Mouse (Mus musculus): Measurements from ENCODE around the gene Tmem63c. TPM values are rescaled to one million over a fixed set of nuclear protein-coding genes. Genes with fewer than 3 reads are reported as not detected.
A peak's percentile ranks its signal among the peaks of the same experiment; 100 is the strongest.

Gene Tmem63c
- 1 to 10 TPM; 1.6 TPM for total RNA-seq (2021)
- long read RNA-seq, experiment 1: 0 reads
- long read RNA-seq, experiment 2, partial matches to known transcripts: 0 of 1 reads
- long read RNA-seq, experiment 2, other reads (novel, unspliced or antisense): 1 of 1 reads

DNA sequence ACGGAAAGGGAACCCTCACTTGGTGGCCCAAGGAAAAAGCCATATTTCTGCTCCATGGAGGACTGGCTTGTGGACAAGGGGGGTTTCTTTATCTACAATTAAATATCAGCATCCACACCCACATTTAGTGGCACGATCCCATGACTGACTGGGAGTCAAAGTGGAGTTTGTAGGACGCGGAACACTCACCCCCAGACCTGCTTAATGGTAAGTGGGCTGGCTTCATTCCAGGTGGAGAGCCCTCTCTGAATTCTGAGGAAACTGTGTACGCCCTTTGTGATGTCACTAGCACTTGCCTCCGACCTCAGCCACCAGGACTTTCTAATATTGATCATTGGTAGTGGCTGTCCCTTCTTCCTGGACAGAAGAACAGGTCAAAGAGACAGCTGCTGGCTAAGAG, at the start of gene Tmem63c:
Gene Tmem63c, plus strand, starts transcription at position 301 of the 400 bp plus-strand sequence.
- DNase-seq (ENCODE audit: low spot score in 2 of 2): no peak

DNA sequence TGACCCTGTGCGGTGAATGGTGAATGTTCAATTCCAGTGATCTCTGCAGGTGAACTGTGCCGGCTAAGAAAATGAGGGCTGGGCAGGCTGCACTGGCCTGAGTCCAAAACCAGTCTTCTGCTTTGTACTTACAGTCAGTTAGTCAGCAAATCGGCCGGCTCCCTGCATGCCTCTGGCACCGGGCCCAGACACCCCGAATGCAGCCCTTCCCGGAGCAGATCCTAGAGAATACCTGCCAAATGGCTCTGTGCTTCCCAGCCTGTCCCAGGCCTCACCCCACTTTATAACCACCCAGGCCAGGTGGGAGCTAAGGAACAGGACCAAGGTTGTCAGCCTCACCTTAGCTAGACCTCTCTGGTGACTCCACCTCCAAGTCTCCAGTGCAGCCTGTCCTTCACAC, 47.9 kb upstream of the Tmem63c start:
- DNase-seq (ENCODE audit: low spot score in 2 of 2): peak; percentile 54 to 63

DNA sequence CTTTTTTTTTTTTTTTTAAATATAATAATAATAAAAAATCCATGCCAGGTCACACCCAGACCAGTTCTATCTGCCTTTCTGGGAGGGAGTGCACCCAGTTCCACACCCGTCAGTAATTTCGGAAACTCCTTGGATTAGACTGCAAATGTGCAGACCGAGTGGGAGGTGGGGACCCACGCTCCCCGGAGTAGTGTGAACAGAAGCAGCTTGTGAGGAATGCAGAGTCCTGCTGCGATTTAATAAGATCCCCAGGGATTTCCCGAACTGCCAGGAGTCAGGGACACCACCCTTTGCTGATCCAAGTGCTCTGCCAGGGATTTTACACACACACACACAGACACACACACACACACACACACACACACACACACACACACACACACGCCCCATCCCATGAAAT, 47.4 kb upstream of the Tmem63c start:
- DNase-seq (ENCODE audit: low spot score in 2 of 2): no peak

DNA sequence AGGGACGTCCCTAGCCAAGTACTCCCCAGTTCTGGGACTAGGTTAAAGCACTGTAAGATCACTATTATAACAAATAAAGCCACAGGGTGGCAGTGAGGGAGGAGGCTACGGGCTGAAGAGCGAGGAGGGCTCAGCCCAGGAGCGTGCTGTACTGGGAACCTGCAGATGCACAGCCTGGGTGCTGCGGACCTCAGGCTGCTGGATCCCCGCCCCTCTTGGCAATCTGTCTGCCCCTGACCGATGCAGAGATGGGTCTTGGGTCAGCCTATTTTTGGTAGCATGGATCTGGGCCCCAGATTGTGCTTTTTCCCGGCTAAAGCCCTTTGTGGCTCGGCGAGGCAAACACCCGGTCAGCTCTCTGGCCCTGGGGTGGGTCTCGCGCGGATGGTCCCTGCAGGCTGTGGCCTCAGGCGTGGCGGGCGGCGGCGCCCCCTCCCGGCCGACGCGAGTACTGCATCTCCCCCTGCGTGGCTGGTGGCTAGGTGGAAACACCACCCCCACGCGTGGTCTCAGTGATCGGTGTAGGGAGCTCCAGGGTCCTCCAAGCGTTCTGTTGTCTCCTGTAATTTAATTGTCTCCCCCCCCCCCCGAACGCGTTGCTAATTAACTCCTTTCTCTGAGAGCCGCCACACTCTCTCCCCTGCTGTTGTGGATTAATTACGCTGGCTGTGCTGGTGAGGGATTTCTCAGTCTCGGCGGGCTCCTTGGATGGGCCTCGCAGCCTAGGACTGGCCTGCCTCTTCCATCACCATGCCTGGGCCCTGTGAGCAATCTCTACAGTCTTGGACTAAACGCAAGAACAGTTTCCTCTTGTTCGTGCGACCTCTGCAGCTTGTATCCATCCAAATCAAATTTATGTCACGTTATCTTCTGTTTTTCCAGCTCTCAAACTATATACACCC, 46.5 kb upstream of the Tmem63c start:
- peak; percentile 65 to 80 for DNase-seq (ENCODE audit: low spot score in 2 of 2)

DNA sequence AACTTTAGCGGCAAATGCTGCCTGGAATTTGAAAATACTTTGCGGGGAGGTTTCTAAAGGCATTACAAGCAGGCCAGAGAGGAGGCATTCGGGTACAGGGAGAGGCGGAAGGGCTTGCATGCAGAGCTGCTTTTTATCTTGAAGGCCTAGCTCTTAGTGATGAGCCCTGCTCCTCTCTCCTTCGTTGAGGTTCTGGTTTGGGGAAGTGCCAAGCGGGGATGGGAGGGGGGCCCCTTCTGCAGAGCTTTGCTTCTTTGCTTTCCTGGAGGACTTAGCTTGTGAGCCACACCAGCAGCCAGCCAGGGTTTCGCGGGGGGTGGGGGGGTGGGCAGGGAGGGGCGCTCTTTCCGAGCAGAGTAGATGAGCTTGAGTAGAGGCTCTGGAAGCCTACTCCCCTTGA, 45.4 kb upstream of the Tmem63c start:
- DNase-seq (ENCODE audit: low spot score in 2 of 2): no peak

DNA sequence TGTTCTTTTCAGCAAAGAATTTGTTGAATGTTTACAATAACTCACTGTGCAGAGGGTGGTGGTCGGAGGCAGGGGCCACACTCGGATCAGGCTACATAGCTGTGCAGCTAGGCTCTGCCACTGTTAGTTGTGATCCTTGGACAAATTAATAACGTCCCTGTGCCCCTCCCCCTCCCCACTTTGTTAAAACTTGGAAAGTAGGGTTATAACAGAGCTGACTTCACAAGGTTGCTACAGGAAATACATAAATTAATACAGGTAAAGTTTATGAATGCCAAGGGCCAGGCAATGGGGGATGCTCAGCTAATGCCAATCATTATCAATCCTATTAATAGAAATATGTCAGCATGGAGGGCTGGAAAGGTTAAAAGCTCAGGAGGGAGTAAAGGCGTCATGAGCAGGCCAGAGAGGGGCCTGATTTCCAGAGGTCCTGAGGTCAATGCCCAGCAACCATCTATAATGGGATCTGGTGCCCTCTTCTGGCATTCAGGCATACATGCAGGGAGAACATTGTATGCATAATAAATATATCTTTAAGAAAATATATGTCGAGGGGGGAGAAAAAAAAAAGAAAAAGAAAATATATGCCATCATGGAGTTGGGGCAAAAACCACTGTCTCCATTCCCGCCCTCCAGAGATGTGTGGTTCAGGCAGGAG, 44.5 kb upstream of the Tmem63c start:
- DNase-seq (ENCODE audit: low spot score in 2 of 2): no peak

DNA sequence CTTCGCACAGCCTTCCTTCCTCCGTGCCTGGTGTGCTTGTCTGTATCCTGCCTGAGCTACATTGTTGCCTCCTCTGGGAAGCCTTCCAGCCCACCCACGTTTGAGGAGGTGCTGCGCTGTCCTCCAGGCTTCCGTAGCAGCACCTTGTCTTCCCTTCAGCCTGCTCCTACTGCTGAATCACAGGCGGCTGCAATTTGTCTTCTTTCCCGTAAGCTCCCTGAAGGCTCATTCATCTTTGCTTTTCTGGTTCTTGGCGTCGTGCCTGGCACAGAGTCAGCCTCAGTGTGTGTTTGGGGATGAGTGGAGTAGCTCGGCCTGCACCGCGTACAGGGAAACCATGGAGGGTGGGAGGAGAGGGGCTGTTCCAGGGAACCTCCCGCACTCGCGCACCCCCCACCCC, 43.3 kb upstream of the Tmem63c start:
- DNase-seq (ENCODE audit: low spot score in 2 of 2): peak; percentile 67 to 71

DNA sequence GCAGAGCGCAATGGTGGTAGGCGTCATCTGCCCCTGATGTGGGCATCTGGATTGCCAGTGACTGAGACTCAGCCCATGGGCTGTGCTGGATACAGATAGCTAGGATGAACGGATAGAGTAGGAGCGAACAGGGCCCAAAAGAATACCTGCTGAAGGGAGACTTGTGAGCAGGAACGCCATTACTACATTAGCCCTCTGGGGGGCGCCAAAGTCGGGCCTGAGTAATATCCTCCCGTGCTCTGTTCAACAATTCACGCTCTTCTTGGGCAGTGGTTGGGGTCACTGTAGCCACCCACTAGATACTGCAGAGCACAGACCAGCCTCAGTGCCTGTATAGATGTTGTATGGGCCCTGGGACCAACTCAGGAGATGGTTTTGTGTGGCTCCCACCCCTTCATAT, 40.0 kb upstream of the Tmem63c start:
- no peak for DNase-seq (ENCODE audit: low spot score in 2 of 2)

DNA sequence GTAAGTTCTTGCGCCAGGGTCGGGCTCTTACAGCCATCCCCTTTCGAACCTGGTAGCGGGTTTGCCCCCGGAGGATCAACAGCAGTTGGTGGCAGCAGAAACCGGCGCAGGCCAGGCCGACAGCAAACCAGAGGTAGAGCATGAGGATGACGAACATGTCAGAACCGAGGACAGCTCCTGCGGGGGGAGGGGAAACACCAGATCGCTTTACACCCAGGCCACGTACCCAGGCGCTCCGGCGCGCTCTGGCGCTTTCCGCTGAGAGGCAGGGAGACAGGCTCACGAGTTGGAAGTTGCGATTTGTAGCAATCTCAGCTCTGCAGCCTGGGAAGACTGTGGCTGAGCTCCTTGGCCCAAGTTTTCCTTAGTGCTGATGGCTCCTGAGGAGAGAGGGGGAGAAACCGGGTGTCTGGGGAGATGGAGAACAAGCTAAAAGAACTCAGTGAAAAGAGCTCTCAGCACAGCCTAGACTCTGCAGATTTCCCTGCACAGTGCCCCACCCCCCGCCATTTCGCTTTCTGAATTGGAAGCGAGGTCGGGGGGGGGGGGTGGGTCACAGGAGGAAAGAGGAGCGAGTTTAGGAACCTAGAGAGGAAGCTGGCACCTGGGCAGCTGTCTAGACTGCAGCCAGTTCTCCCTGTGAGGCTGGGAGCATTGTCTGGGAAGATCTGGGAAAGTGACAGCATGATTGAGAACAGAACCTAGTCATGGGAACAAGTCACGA, 37.5 kb upstream of the Tmem63c start:
- DNase-seq (ENCODE audit: low spot score in 2 of 2): peak; percentile 43 to 58

DNA sequence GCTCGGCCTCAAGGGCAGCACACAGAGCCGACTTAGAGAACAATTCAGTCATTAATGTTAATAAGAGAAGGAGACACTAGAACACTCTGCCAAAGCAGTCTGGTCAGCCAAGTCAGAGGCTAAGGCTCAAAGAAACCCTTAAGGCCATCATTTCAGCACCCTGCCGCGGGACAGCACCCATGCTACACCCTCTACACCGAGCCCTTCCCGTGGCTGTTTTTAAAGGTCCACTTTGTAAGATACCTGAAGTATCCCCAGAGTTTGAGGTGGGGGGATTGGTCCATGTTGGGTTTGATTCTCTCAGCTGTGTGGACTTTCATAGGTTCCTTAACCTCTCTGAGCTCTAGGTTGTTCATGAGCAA, 37.0 kb upstream of the Tmem63c start:
- peak; percentile 32 to 50 for DNase-seq (ENCODE audit: low spot score in 2 of 2)

DNA sequence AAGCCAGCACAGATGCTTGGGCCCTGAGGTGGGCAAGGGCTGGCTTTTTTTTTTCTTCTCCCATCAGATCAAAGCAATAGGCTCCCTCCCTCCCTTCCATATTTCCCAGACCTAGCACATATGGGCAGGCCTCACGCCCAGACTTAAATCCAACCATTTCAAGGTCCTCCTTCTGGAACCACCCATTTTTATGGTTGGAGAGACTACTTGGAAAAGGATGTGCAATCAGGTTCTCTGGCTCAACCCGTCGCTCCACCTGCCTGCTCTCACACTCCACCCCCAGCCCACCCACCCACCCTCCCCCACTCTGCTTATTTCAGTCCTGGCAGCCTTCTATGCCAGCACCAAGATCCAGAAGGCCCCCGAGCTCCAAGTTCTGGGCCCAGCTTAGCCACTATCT, 34.6 kb upstream of the Tmem63c start:
- no peak for DNase-seq (ENCODE audit: low spot score in 2 of 2)

DNA sequence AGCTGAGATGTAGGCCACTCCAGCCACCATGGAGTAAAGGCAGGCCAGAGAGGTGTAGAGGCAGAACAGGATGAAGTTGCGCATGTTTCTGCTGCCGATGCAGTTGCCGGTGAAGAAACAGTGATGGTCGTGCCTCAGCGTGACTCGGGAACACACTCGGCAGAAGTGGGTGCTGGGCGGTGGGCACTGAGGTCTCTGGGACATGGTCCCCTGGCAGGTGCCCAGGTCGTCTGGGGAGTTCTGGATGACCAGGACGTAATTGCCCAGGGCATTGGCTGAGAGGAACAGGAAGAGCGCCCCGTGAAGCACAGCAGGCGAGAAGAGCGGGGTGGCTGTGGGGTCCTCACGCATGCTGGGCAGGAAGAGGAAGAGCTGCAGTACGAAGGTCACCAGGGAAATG, 32.9 kb upstream of the Tmem63c start:
- no peak for DNase-seq (ENCODE audit: low spot score in 2 of 2)

DNA sequence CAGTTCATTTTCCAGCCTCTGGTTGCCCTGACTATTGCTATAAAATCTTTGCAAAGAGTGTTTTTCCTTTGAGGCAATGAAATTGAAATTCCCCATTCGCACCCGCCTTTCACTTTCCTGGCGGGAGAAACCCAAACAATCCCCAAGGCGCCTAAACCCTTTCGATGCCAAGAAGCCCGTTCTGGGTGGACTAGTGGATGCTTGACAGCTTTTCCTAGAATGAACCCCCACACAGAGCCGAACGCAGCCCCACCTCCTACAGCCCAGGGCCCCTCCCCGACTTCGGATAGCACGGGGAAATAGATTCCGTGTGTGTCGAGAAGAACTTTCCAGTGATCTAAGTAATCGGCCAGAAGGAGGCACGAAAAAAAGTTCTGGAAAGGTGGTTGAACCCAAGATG, 31.8 kb upstream of the Tmem63c start:
- no peak for DNase-seq (ENCODE audit: low spot score in 2 of 2)

DNA sequence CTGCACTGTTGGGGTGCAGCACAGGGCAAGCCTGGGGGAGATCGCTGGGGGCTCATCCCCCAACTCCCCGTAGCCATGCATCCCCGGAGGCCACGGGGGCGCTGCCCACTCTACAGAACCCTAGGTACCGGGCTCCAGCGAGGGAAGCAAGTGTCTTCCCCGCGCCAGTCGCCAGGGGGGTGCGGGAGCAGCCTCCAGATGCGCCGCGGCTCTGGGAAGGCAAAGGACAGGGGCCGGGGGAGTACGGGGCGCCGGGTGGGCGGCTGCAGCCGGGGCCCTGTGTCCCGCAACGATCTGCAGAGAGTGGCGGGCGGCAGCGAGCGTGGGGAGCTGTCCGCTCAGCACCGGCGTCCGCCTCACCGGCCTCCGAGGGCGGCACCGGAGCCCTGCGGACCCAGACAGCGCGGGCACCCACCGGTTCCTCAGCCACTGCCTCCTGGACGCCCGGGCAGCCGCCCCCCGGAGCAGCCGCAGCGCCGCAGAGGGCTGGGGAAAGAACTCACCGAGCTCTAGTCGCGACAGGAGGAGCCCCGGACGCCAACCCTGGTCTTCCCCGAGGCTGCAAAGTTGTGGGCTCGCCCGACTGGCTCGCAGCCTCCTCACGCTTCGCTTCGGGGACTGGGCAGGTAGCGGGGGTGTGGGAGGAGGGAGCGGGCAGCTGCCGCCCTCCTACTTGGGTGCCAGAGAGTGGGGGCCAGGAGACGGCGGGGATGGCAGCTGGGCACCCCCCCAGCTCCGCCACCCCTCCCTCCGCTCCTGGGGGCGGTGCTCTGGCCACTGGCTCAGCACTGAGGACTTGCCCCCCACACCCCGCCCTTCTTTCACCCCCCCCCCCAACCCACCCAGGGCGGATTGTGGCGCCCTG, 31.0 kb upstream of the Tmem63c start, which contains the start of gene Zdhhc22:
Gene Zdhhc22, minus strand, starts transcription at position 541 of the 865 bp plus-strand sequence.
- DNase-seq (ENCODE audit: low spot score in 2 of 2): peak; percentile 35 to 37

DNA sequence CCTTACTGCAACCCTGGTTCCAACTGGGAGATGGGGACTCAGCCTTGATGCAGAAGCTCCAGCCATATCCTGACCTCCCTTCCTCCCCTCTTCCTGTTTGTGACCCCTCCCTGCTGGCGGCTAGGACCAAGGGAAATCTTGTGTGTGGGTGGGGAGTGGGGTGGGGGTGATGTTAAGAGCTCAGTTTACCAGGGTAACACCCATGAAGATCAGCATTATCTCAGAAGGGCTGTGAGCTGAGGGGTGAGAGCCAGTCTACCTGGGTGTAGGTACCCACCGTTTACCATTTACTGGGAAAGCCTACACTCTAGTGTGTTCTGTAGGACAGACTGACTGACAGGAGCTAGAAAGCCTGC, 30.4 kb upstream of the Tmem63c start:
- no peak for DNase-seq (ENCODE audit: low spot score in 2 of 2)

DNA sequence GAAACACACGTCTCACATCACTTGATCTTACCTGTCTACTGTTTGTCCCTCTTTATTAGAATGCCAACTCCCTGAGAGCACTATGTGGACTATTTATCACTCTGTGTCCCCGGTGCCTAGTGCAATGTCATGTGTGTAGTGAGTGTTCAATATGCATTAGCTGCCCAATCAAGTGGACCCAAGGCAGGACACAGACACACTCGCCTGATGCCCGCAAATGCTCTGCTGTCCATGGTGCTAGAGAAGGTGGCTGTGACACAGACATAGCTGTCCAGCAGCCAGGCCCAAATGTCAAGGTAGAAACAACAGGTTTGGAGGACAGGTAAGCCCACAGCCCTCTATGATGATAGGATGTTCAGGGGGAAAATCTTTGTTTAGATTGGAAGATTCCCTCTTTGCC, 27.0 kb upstream of the Tmem63c start:
- no peak for DNase-seq (ENCODE audit: low spot score in 2 of 2)

DNA sequence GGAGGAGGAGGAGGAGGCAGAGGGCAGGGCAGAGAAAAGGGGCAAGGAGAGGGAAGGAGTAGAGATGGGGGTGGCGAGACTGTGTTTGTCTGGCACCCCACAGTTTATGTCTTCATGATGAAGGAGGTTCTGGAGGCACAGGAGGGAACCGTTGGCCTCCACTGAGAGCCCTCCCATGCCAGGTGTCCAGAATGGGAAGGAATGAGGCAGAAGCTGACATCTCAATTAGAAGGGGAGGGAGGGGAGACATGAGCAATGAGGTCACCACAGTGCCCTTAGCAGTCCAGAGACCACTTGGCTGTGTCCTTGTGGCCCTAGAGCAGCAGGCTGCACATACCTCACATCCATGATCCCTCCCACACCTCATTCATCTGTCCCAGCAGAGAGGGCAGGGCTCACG, 26.4 kb upstream of the Tmem63c start:
- DNase-seq (ENCODE audit: low spot score in 2 of 2): no peak

DNA sequence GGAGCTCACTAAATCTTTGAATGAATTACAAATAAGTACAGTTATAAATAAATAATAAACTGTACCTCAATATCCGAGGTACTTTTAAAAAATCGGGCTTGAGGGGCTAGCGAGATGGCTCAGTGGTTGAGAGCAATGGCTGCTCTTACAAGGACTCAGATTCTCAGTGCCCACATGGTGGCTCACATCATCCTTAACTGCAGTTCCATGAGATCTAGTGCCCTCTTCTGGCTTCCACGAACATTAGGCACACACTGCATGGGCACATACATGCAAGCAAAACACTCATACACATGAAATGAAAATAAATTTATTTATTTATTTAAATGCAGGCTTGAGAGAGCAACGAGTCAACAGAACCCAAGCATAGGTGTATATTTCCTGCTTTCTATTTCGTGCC, 25.2 kb upstream of the Tmem63c start:
- DNase-seq (ENCODE audit: low spot score in 2 of 2): no peak

DNA sequence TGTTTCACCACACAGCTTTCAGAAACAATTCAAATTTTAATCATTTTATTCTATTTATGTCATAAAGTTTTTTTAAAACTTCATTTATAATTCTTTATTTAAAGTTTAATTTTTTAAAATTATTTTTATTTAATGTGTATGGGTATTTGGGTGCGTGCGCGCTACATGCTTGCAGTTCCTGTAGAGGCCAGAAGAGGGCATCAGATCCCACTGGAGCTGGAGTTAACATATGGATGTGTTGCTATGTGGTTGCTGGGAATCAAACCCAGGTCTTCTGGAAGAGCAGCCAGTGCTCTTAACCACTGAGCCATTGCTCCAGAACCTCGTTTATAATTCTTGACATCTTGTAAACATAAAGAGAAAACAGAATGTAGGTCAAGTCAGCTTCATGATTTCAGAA, 22.4 kb upstream of the Tmem63c start:
- DNase-seq (ENCODE audit: low spot score in 2 of 2): no peak

DNA sequence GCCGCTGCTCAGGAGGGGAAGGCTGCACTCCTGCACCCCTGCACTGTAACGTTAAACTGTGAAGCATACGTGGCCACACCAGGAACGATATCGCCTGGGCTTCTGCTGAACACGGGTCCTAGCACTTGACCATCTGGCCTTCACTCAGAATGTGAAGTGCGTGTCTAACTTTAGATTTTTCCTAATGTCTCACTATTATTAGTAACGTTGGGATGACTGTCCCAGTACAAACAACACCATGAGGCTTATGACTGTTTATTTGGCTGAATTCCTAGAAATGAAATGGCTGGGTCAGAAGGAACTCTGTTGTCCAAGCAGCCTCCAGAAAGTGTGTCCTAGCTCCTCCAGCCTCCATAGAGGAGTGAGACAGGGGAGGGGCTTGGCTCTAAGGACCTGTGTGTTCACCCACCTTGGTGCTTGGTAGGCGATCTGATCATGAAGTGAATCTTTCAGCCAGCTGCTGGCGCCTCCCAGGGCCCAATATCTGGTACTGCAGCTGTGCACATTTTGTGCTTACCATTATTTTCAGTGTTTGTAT, 21.8 kb upstream of the Tmem63c start:
- no peak for DNase-seq (ENCODE audit: low spot score in 2 of 2)

All from adrenal gland, adult 18-20 months (tissue).